In the genomic region with DNA sequence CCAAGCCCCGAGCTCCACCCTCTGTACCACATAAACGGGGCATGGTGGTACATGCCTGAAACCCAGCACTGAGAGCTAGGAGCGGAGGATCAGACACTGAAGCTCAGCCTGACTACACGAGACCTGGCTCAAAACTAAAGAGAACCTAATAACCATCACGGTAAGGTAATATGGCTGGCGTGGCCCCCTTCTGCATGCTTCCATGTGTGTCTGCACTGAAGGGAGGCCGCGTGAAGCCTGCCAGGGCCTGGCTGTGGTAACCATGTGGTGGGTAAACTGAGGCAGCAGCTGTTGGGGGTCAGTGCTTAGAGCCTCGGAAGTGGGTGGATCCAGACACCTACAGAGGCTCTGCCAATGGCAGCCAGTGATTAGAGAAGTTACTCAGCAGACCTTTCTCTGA, we compare ENCODE assay signal across 28 mouse cellular contexts.
"Had no signal": no experiment of that assay in that cellular context is flagged by ENCODE, and none has a peak within 500 bp of the region (broad histone marks: within the 10 kb centered on the region; RNA-seq: fewer than 3 reads in every experiment).

No protein-coding gene starts in this region.

- DNase-seq: cerebellum, adult 2 months; cerebellum, adult 8-10 months; cerebellum, adult 9-10 months; cerebellum, adult 9-11 months; cerebellum, postnatal 10 days; cerebellum, postnatal 14 days; cerebellum, postnatal 25 days; cerebellum, postnatal 36 days; embryo, embryonic 11 days; forebrain, postnatal 0 days; gastrocnemius, adult 2 months; gastrocnemius, postnatal 10 days; gastrocnemius, postnatal 14 days; gastrocnemius, postnatal 25 days; gastrocnemius, postnatal 36 days; heart, adult 18-20 months; heart, adult 2 months had no signal

- H3K9me3 ChIP-seq: embryonic facial prominence, embryonic 10.5 days; embryonic facial prominence, embryonic 12.5 days; embryonic facial prominence, embryonic 13.5 days; embryonic facial prominence, embryonic 15.5 days; forebrain, embryonic 10.5 days; forebrain, embryonic 12.5 days; forebrain, embryonic 13.5 days; forebrain, embryonic 15.5 days had no signal

- H3K36me3 ChIP-seq: embryonic facial prominence, embryonic 10.5 days; embryonic facial prominence, embryonic 12.5 days; embryonic facial prominence, embryonic 13.5 days; embryonic facial prominence, embryonic 15.5 days; forebrain, embryonic 10.5 days; forebrain, embryonic 12.5 days; forebrain, embryonic 15.5 days had no signal

- H3K4me2 ChIP-seq: embryonic facial prominence, embryonic 12.5 days; embryonic facial prominence, embryonic 13.5 days; embryonic facial prominence, embryonic 15.5 days; forebrain, embryonic 12.5 days; forebrain, embryonic 13.5 days; forebrain, embryonic 15.5 days had no signal

- H3K27me3 ChIP-seq: embryonic facial prominence, embryonic 12.5 days; embryonic facial prominence, embryonic 13.5 days; embryonic facial prominence, embryonic 15.5 days; forebrain, embryonic 12.5 days; forebrain, embryonic 13.5 days; forebrain, embryonic 15.5 days had no signal

- H3K4me3 ChIP-seq: embryonic facial prominence, embryonic 10.5 days; embryonic facial prominence, embryonic 12.5 days; embryonic facial prominence, embryonic 13.5 days; embryonic facial prominence, embryonic 15.5 days; erythroblast, embryonic 14.5 days; forebrain, embryonic 10.5 days; forebrain, embryonic 12.5 days; forebrain, embryonic 13.5 days; forebrain, embryonic 15.5 days; gastrocnemius, adult 2 months; heart, adult 2 months had no signal

- H3K27ac ChIP-seq: embryonic facial prominence, embryonic 10.5 days; embryonic facial prominence, embryonic 12.5 days; embryonic facial prominence, embryonic 13.5 days; embryonic facial prominence, embryonic 15.5 days; forebrain, embryonic 10.5 days; forebrain, embryonic 12.5 days; forebrain, embryonic 13.5 days; forebrain, embryonic 15.5 days; gastrocnemius, adult 2 months; heart, adult 2 months had no signal

- ATAC-seq: forebrain, embryonic 13.5 days; forebrain, embryonic 14.5 days; forebrain, embryonic 15.5 days; forebrain, embryonic 16.5 days; forebrain, postnatal 0 days had no signal

- H3K9ac ChIP-seq: embryonic facial prominence, embryonic 12.5 days; embryonic facial prominence, embryonic 13.5 days; embryonic facial prominence, embryonic 15.5 days; forebrain, embryonic 12.5 days; forebrain, embryonic 13.5 days; forebrain, embryonic 15.5 days; forebrain, postnatal 0 days had no signal
